Mouse (Mus musculus): Measurements from ENCODE around the gene Cldn13. TPM values are rescaled to one million over a fixed set of nuclear protein-coding genes. Genes with fewer than 3 reads are reported as not detected.

Gene Cldn13
- total RNA-seq, 1 experiment from 2014 or later: not detected

- ATAC-seq (replicated peaks; ENCODE audit: insufficient number of reproducible peaks, low FRiP score, low TSS enrichment, poor library complexity, severe bottlenecking): no peak
These were observed 8.7 kb downstream of the Cldn13 start, which contains the start of gene Tmem270 for GRCm38 (mm10) chr5:134906633-134907032. Gene Tmem270 (minus strand): TSS chr5:134906733.

- no peak for ATAC-seq (replicated peaks; ENCODE audit: insufficient number of reproducible peaks, low FRiP score, low TSS enrichment, poor library complexity, severe bottlenecking)
These were observed 13.7 kb downstream of the Cldn13 start for GRCm38 (mm10) chr5:134901644-134902027.

- ATAC-seq (replicated peaks; ENCODE audit: insufficient number of reproducible peaks, low FRiP score, low TSS enrichment, poor library complexity, severe bottlenecking): no peak
These were observed 14.2 kb downstream of the Cldn13 start for GRCm38 (mm10) chr5:134901012-134901643.

GRCm38 (mm10) chr5:134897596-134897995 is 17.7 kb downstream of the Cldn13 start:
- ATAC-seq (replicated peaks; ENCODE audit: insufficient number of reproducible peaks, low FRiP score, low TSS enrichment, poor library complexity, severe bottlenecking): no peak

GRCm38 (mm10) chr5:134896965-134897364 is 18.4 kb downstream of the Cldn13 start:
- ATAC-seq (replicated peaks; ENCODE audit: insufficient number of reproducible peaks, low FRiP score, low TSS enrichment, poor library complexity, severe bottlenecking): no peak

- no peak for ATAC-seq (replicated peaks; ENCODE audit: insufficient number of reproducible peaks, low FRiP score, low TSS enrichment, poor library complexity, severe bottlenecking)
These were observed 20.0 kb downstream of the Cldn13 start for GRCm38 (mm10) chr5:134895291-134895690.

GRCm38 (mm10) chr5:134892717-134893116 is 22.6 kb downstream of the Cldn13 start:
- no peak for ATAC-seq (replicated peaks; ENCODE audit: insufficient number of reproducible peaks, low FRiP score, low TSS enrichment, poor library complexity, severe bottlenecking)

GRCm38 (mm10) chr5:134891552-134891951 is 23.8 kb downstream of the Cldn13 start:
- no peak for ATAC-seq (replicated peaks; ENCODE audit: insufficient number of reproducible peaks, low FRiP score, low TSS enrichment, poor library complexity, severe bottlenecking)

GRCm38 (mm10) chr5:134890601-134891054 is 24.7 kb downstream of the Cldn13 start:
- ATAC-seq (replicated peaks; ENCODE audit: insufficient number of reproducible peaks, low FRiP score, low TSS enrichment, poor library complexity, severe bottlenecking): no peak

- no peak for ATAC-seq (replicated peaks; ENCODE audit: insufficient number of reproducible peaks, low FRiP score, low TSS enrichment, poor library complexity, severe bottlenecking)
These were observed 26.8 kb downstream of the Cldn13 start for GRCm38 (mm10) chr5:134888505-134888904.

GRCm38 (mm10) chr5:134887447-134888335 is 27.6 kb downstream of the Cldn13 start:
- ATAC-seq (replicated peaks; ENCODE audit: insufficient number of reproducible peaks, low FRiP score, low TSS enrichment, poor library complexity, severe bottlenecking): no peak

- no peak for ATAC-seq (replicated peaks; ENCODE audit: insufficient number of reproducible peaks, low FRiP score, low TSS enrichment, poor library complexity, severe bottlenecking)
These were observed 32.2 kb downstream of the Cldn13 start for GRCm38 (mm10) chr5:134883077-134883476.

- ATAC-seq (replicated peaks; ENCODE audit: insufficient number of reproducible peaks, low FRiP score, low TSS enrichment, poor library complexity, severe bottlenecking): no peak
These were observed 38.5 kb downstream of the Cldn13 start for GRCm38 (mm10) chr5:134876801-134877200.

GRCm38 (mm10) chr5:134875245-134875644 is 40.1 kb downstream of the Cldn13 start:
- no peak for ATAC-seq (replicated peaks; ENCODE audit: insufficient number of reproducible peaks, low FRiP score, low TSS enrichment, poor library complexity, severe bottlenecking)

- ATAC-seq (replicated peaks; ENCODE audit: insufficient number of reproducible peaks, low FRiP score, low TSS enrichment, poor library complexity, severe bottlenecking): no peak
These were observed 41.1 kb downstream of the Cldn13 start for GRCm38 (mm10) chr5:134873956-134874879.

GRCm38 (mm10) chr5:134873034-134873433 is 42.3 kb downstream of the Cldn13 start:
- ATAC-seq (replicated peaks; ENCODE audit: insufficient number of reproducible peaks, low FRiP score, low TSS enrichment, poor library complexity, severe bottlenecking): no peak

GRCm38 (mm10) chr5:134872597-134872996 is 42.7 kb downstream of the Cldn13 start:
- no peak for ATAC-seq (replicated peaks; ENCODE audit: insufficient number of reproducible peaks, low FRiP score, low TSS enrichment, poor library complexity, severe bottlenecking)

GRCm38 (mm10) chr5:134868506-134868905 is 46.8 kb downstream of the Cldn13 start:
- no peak for ATAC-seq (replicated peaks; ENCODE audit: insufficient number of reproducible peaks, low FRiP score, low TSS enrichment, poor library complexity, severe bottlenecking)

All from monocyte, adult 5-6 weeks (primary cell).